Mouse (Mus musculus) brain, embryonic 14.5 days (tissue): ENCODE data around the gene Oxld1. TPM values are rescaled to one million over a fixed set of nuclear protein-coding genes. Genes with fewer than 3 reads are reported as not detected.

Experiments
- DNase-seq: peaks from one replicate; pipeline ENCODE4 v3.0.0-alpha.2; 2011; ENCODE audit warnings: low read depth
- CTCF ChIP-seq: fragments of 200-500 bp; IDR thresholded peaks from 2 replicates; pipeline ENCODE4 v1.5.1; 2012; ENCODE audit warnings: inconsistent platforms, mild to moderate bottlenecking, moderate library complexity, borderline replicate concordance; ENCODE audit not compliant: insufficient read depth, insufficient read length; ENCODE audit errors: extremely low read depth
- POLR2A ChIP-seq: fragments of 200-500 bp; IDR thresholded peaks from 2 replicates; pipeline ENCODE4 v1.6.1; 2012; ENCODE audit warnings: mild to moderate bottlenecking, inconsistent platforms, borderline replicate concordance; ENCODE audit not compliant: poor library complexity, insufficient read depth, insufficient read length, severe bottlenecking; ENCODE audit errors: extremely low read depth
- polyA plus RNA-seq: library from polyadenylated mRNA; depleted of rRNA; stranded (reverse); fragments of >200 nt; gene quantifications from 2 replicates; pipeline ENCODE4 v1.2.3, GENCODE M21; 2012; rRNA removed

Oxld1 gene
- polyA plus RNA-seq = 7.1 and 12.2 TPM in 2 replicates

GRCm38 (mm10) chr11:120457772-120458751 lies at the start of gene Oxld1, which contains the start of gene Ccdc137:
Gene Oxld1, minus strand, starts transcription at chr11:120458068.
Gene Ccdc137, plus strand, starts transcription at chr11:120458115.
- TF ChIP-seq CTCF = no peak
- TF ChIP-seq POLR2A = peak; percentile 77
- peak; percentile 96 for DNase-seq

- DNase-seq = no peak
- TF ChIP-seq POLR2A (no peak), CTCF (peak; percentile 28; the same call in 1 of the 2 replicates)
These were observed 49.0 kb upstream of the Oxld1 start for GRCm38 (mm10) chr11:120506899-120507298.

- DNase-seq = no peak
- TF ChIP-seq POLR2A = no peak
- TF ChIP-seq CTCF = no peak
These were observed 47.8 kb upstream of the Oxld1 start for GRCm38 (mm10) chr11:120505661-120506060.

GRCm38 (mm10) chr11:120501701-120502100 lies 43.8 kb upstream of the Oxld1 start:
- TF ChIP-seq CTCF (no peak), POLR2A (no peak)
- no peak for DNase-seq

- no peak for DNase-seq
- TF ChIP-seq CTCF (no peak), POLR2A (no peak)
These were observed 43.1 kb upstream of the Oxld1 start for GRCm38 (mm10) chr11:120501018-120501417.

- no peak for DNase-seq
- TF ChIP-seq CTCF = no peak
- no peak for TF ChIP-seq POLR2A
These were observed 42.5 kb upstream of the Oxld1 start for GRCm38 (mm10) chr11:120500357-120500756.

- DNase-seq = no peak
- TF ChIP-seq POLR2A = no peak
- no peak for TF ChIP-seq CTCF
These were observed 42.0 kb upstream of the Oxld1 start for GRCm38 (mm10) chr11:120499894-120500293.

GRCm38 (mm10) chr11:120498891-120499290 lies 41.0 kb upstream of the Oxld1 start:
- TF ChIP-seq CTCF (no peak), POLR2A (no peak)
- no peak for DNase-seq

GRCm38 (mm10) chr11:120498226-120498625 lies 40.4 kb upstream of the Oxld1 start:
- DNase-seq = no peak
- TF ChIP-seq CTCF (no peak), POLR2A (no peak)

- no peak for TF ChIP-seq CTCF
- no peak for TF ChIP-seq POLR2A
- DNase-seq = no peak
These were observed 39.6 kb upstream of the Oxld1 start for GRCm38 (mm10) chr11:120497436-120497835.

- no peak for DNase-seq
- no peak for TF ChIP-seq CTCF
- no peak for TF ChIP-seq POLR2A
These were observed 36.0 kb upstream of the Oxld1 start for GRCm38 (mm10) chr11:120493911-120494310.

- DNase-seq = no peak
These were observed 35.5 kb upstream of the Oxld1 start for GRCm38 (mm10) chr11:120493351-120493750.

GRCm38 (mm10) chr11:120492878-120493203 lies 35.0 kb upstream of the Oxld1 start:
- DNase-seq = no peak
- TF ChIP-seq CTCF = no peak
- no peak for TF ChIP-seq POLR2A

More at GRCm38 (mm10) chr11:120493351-120493750, 35.5 kb upstream of the Oxld1 start:
- TF ChIP-seq CTCF (no peak), POLR2A (no peak)

- peak; percentile 69 for DNase-seq
- TF ChIP-seq CTCF (no peak), POLR2A (no peak)
These were observed 34.4 kb upstream of the Oxld1 start for GRCm38 (mm10) chr11:120492024-120492877.
